Mouse (Mus musculus) embryonic facial prominence, embryonic 13.5 days (tissue): Measurements from ENCODE around the gene Heg1. TPM values are rescaled to one million over a fixed set of nuclear protein-coding genes. Genes with fewer than 3 reads are reported as not detected.

Experiments
- ATAC-seq: fragments of 200-750 bp; cut with Nextera tagmentation; 2 replicates; pipeline ENCODE4 v1.8.0; 2017; ENCODE audit warnings: low read depth; ENCODE audit not compliant: insufficient number of reproducible peaks, insufficient read depth, low FRiP score, low TSS enrichment
- H3K27ac ChIP-seq: fragments of 300-500 bp; sonication (generic); 2 replicates; pipeline ENCODE4 v1.5.1; 2015; ENCODE audit warnings: moderate library complexity, mild to moderate bottlenecking, inconsistent platforms
- H3K27me3 ChIP-seq: fragments of 300-500 bp; sonication (generic); 2 replicates; pipeline ENCODE4 v1.6.1; 2015; ENCODE audit warnings: mild to moderate bottlenecking, inconsistent platforms
- H3K36me3 ChIP-seq: fragments of 300-500 bp; sonication (generic); 2 replicates; pipeline ENCODE4 v1.6.1; 2015; ENCODE audit warnings: mild to moderate bottlenecking, inconsistent platforms
- H3K4me1 ChIP-seq: fragments of 300-500 bp; sonication (generic); 2 replicates; pipeline ENCODE4 v1.6.1; 2015; ENCODE audit warnings: inconsistent platforms
- H3K4me2 ChIP-seq: fragments of 300-500 bp; sonication (generic); 2 replicates; pipeline ENCODE4 v1.6.1; 2015; ENCODE audit warnings: moderate library complexity, mild to moderate bottlenecking, inconsistent platforms
- H3K4me3 ChIP-seq: fragments of 300-500 bp; sonication (generic); 2 replicates; pipeline ENCODE4 v1.5.1; 2015; ENCODE audit warnings: mild to moderate bottlenecking, inconsistent platforms
- H3K9ac ChIP-seq: fragments of 300-500 bp; sonication (generic); 2 replicates; pipeline ENCODE4 v1.6.1; 2015; ENCODE audit warnings: mild to moderate bottlenecking, inconsistent platforms
- H3K9me3 ChIP-seq: fragments of 300-500 bp; sonication (generic); 2 replicates; pipeline ENCODE4 v1.6.1; 2016; ENCODE audit warnings: inconsistent platforms
- WGBS: fragments of 180-500 bp; shearing (Covaris S2); methylation state at CpG from one replicate; pipeline ENCODE4 v1.1.7; 2015; ENCODE audit warnings: mixed read lengths; 5-methylcytosine and 5-hydroxymethylcytosine counted together
- polyA plus RNA-seq: library from polyadenylated mRNA; unstranded; fragments of >200 nt; fragmentation: Nextera tagmentation; extraction: Ambion mirVana; gene quantifications from 2 replicates; pipeline ENCODE4 v1.2.1, GENCODE M21; 2015

Gene Heg1
- polyA plus RNA-seq, 1 experiment from 2014 or later = 12.6 TPM

- H3K4me2 ChIP-seq = no peak overlapping the region
- H3K9ac ChIP-seq = no peak overlapping the region
- no peak overlapping the region for H3K27ac ChIP-seq
- no peak overlapping the region for H3K4me3 ChIP-seq
- no peak for ATAC-seq
- 67% methylated on average over 2 of the region's 2 CpGs for WGBS
- no peaks in the 10 kb centered on the region for H3K9me3 ChIP-seq
- peaks cover 18% of the 10 kb centered on the region for H3K36me3 ChIP-seq
- H3K4me1 ChIP-seq = 0 out of 2 replicates have a peak, but pooled peaks cover 4% of the 10 kb centered on the region
- H3K27me3 ChIP-seq = no peaks in the 10 kb centered on the region
Measured at GRCm38 (mm10) chr16:33747994-33748393, 63.8 kb downstream of the Heg1 start.

DNA sequence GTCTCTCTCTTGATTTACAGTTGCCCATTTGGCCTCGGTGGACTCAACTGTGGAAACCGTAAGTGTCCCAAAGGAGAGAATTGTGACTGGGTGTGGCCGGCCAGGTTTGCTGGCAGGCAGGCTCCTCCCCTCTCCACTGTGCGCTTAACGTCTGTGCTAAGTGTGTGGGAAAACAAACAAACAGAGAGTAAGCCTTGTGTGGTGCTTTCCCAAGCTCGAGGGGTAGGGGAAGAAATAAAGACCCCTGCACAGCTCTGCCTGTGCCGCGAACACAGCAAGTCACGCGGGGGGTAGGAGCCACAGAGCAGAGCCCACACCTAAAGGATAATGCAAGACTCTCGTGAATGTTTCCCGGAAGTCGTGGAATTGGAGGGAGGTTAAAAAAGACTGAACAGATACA lies 67.0 kb downstream of the Heg1 start:
- Histone ChIP-seq H3K27ac (no peak overlapping the region), H3K4me2 (peak overlapping the region; percentile 34), H3K9me3 (no peaks in the 10 kb centered on the region), H3K9ac (no peak overlapping the region), H3K27me3 (no peaks in the 10 kb centered on the region), H3K4me3 (no peak overlapping the region), H3K36me3 (peaks cover 24% of the 10 kb centered on the region), H3K4me1 (peaks cover 13% of the 10 kb centered on the region; the same call in 1 of the 2 replicates)
- 35% methylated on average over 13 of the region's 13 CpGs for WGBS
- no peak for ATAC-seq

DNA sequence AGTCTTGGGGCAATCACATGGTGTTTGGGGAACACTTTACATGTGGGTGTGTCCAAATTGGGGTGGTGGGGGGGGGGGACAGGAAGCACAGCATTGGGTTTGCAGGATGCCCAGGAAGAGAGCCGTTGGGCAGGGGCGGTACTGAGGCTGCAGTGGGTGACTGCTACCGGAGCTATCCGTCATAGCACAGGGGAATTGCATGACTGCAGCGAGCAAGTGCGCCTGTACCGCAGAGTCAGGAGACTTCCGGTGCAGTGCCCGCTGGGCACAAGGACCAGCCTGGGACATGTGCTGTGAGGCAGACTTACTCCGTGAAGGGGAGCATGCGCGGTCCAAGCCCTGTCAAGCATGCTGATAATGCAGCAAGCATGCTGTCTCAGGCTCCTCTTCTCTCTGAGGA lies 67.4 kb downstream of the Heg1 start:
- Histone ChIP-seq H3K27ac (no peak overlapping the region), H3K27me3 (no peaks in the 10 kb centered on the region), H3K9ac (no peak overlapping the region), H3K4me3 (no peak overlapping the region), H3K4me1 (peaks cover 14% of the 10 kb centered on the region; the same call in 1 of the 2 replicates), H3K4me2 (peak overlapping the region; percentile 34), H3K36me3 (peaks cover 26% of the 10 kb centered on the region), H3K9me3 (no peaks in the 10 kb centered on the region)
- ATAC-seq = no peak
- WGBS = 61% methylated on average over 12 of the region's 12 CpGs

DNA sequence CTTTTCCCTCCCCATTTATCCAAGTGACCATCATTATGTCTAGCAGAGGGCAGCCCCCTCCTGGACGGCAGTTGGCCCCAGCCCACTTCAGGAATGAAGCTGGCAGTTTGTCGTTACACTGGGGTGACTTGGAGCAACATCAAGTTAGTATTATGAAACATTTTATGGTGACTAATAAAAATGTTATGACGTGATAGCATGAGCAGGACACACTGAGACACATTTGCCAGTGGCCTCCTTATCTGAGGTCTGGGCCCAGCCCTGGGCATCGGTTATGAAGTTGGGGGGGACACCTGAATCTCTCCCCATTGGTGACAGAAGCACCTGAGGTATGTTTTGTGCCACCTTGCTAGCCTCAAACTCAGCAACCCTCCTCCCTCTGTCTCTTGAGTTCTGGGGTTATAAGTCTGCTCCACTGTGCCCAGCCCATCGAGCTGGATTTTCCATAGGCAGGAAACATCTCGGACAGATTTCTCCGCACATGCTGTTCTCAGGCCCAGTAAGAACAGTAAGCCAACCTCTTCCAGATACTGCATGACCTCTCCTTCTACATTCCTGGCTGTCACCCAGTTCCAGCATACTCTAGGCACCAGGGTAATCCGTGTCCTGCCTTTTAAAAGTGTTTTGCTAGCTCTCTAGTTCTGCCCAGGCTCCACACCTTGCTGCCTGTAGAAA lies 68.9 kb downstream of the Heg1 start:
- H3K4me2 ChIP-seq = no peak overlapping the region
- no peak for ATAC-seq
- no peak overlapping the region for H3K9ac ChIP-seq
- no peaks in the 10 kb centered on the region for H3K27me3 ChIP-seq
- no peak overlapping the region for H3K4me3 ChIP-seq
- WGBS = 85% methylated on average over 8 of the region's 8 CpGs
- H3K36me3 ChIP-seq = peaks cover 26% of the 10 kb centered on the region
- H3K9me3 ChIP-seq = no peaks in the 10 kb centered on the region
- H3K27ac ChIP-seq = no peak overlapping the region
- peaks cover 14% of the 10 kb centered on the region; the same call in 1 of the 2 replicates for H3K4me1 ChIP-seq

GRCm38 (mm10) chr16:33755293-33755692 lies 71.1 kb downstream of the Heg1 start:
- no peak overlapping the region for H3K9ac ChIP-seq
- peaks cover 26% of the 10 kb centered on the region for H3K36me3 ChIP-seq
- H3K27me3 ChIP-seq = no peaks in the 10 kb centered on the region
- peak overlapping the region; percentile 30; the same call in 1 of the 2 replicates for H3K4me2 ChIP-seq
- H3K4me1 ChIP-seq = peaks cover 15% of the 10 kb centered on the region
- no peak overlapping the region for H3K4me3 ChIP-seq
- no peak overlapping the region for H3K27ac ChIP-seq
- H3K9me3 ChIP-seq = no peaks in the 10 kb centered on the region
- WGBS = 65% methylated on average over 8 of the region's 8 CpGs
- no peak for ATAC-seq

DNA sequence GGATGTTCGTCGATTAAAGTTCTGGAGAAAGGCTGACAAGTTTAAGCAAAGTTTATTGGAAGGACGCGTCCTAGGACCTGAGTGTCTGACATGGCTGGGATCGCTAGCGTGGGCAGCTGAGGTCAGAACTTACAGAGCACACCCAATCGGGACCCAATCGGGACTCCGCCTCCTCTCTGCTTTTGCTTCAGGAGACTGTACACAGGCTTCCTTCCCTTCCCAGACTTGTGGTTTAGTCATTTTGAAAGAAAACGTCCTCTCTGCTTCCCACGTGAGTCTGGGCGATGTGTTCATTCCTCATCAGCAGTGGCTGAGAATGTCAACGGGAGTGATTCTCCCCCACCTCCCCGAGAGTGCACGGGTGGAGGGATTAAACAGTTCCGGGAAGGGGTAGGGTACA lies 71.8 kb downstream of the Heg1 start:
- Histone ChIP-seq H3K9ac (no peak overlapping the region), H3K36me3 (peaks cover 26% of the 10 kb centered on the region), H3K9me3 (no peaks in the 10 kb centered on the region), H3K27ac (no peak overlapping the region), H3K4me2 (peak overlapping the region; percentile 30; the same call in 1 of the 2 replicates), H3K4me1 (peaks cover 22% of the 10 kb centered on the region), H3K4me3 (no peak overlapping the region), H3K27me3 (no peaks in the 10 kb centered on the region)
- WGBS = 48% methylated on average over 16 of the region's 16 CpGs
- no peak for ATAC-seq

DNA sequence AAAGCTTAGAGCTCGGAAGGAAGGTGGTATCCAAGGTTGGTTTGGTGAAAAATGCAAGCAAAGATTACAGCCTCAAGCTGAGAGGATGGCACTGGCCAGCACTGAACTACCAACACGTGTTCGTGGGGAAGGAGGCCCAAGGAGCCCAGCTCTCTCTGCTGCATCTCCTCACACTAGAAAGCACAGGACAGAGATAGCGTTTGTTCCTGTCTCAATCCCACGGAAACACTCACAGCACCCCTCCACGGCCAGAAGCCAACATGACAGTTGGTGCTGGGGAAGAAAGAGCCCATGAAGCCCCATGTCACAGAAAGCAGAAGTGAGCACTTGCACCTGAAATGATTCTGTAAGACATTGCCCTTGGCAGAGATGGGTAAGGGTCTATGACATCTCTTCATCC lies 72.2 kb downstream of the Heg1 start:
- 56% methylated on average over 6 of the region's 6 CpGs for WGBS
- Histone ChIP-seq H3K27me3 (no peaks in the 10 kb centered on the region), H3K9me3 (no peaks in the 10 kb centered on the region), H3K4me2 (peak overlapping the region; percentile 30; the same call in 1 of the 2 replicates), H3K9ac (no peak overlapping the region), H3K36me3 (peaks cover 21% of the 10 kb centered on the region), H3K4me3 (no peak overlapping the region), H3K4me1 (peaks cover 19% of the 10 kb centered on the region), H3K27ac (no peak overlapping the region)
- ATAC-seq = no peak

GRCm38 (mm10) chr16:33759207-33759606 lies 75.0 kb downstream of the Heg1 start:
- Histone ChIP-seq H3K4me3 (no peak overlapping the region), H3K27ac (no peak overlapping the region), H3K4me2 (no peak overlapping the region), H3K9me3 (no peaks in the 10 kb centered on the region), H3K27me3 (no peaks in the 10 kb centered on the region), H3K9ac (no peak overlapping the region), H3K4me1 (peaks cover 19% of the 10 kb centered on the region), H3K36me3 (peaks cover 10% of the 10 kb centered on the region)
- WGBS = 94% methylated on average over 7 of the region's 7 CpGs
- ATAC-seq = no peak

DNA sequence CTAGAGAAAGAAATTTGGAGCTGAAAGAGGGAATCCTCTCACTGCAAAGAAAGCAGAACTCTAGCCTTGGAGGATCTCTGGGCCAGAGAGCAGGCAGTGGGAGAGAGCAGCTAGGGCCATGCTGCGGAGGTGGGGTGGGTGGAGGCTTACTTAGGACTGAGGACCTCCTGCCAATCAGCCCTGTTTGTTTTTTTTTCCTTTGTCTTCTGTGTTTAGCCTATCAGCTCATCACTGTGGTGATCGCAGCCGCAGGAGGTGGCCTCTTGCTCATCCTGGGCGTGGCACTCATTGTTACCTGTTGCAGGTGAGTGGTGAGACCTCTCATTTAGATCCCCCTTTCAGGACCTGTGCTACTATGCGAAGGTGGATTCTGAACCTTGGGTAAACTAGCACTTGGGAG lies 76.4 kb downstream of the Heg1 start:
- Histone ChIP-seq H3K36me3 (peaks cover 7% of the 10 kb centered on the region; the same call in 1 of the 2 replicates), H3K27ac (no peak overlapping the region), H3K4me2 (no peak overlapping the region), H3K4me3 (no peak overlapping the region), H3K4me1 (peaks cover 23% of the 10 kb centered on the region), H3K27me3 (no peaks in the 10 kb centered on the region), H3K9me3 (no peaks in the 10 kb centered on the region), H3K9ac (no peak overlapping the region)
- ATAC-seq = no peak
- 42% methylated on average over 5 of the region's 5 CpGs for WGBS

- Histone ChIP-seq H3K36me3 (peaks cover 7% of the 10 kb centered on the region; the same call in 1 of the 2 replicates), H3K4me2 (no peak overlapping the region), H3K27ac (no peak overlapping the region), H3K27me3 (no peaks in the 10 kb centered on the region), H3K9me3 (no peaks in the 10 kb centered on the region), H3K4me1 (peaks cover 19% of the 10 kb centered on the region), H3K4me3 (no peak overlapping the region), H3K9ac (no peak overlapping the region)
- ATAC-seq = no peak
- 55% methylated on average over 11 of the region's 11 CpGs for WGBS
Measured at GRCm38 (mm10) chr16:33760996-33761395, 76.8 kb downstream of the Heg1 start.

- 59% methylated on average over 12 of the region's 12 CpGs for WGBS
Measured at GRCm38 (mm10) chr16:33764501-33765193, 80.5 kb downstream of the Heg1 start.

DNA sequence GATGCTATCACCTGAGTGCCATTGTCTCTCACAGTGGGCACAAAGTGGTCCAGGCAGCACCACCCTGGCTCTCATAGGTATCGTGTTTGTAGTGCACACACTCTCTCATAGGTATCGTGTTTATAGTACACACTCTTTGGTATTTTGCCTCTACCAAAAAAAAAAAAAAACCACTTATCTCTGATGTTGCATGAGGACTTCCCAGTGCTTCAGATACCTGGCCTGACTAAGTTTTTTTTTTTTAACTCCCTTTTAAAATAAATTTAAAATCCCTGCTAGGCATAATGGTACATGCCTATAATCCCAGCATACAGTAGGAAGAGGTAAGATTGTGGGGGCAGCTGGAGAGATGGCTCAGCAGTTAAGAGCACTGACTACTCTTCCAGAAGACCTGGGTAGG lies 81.3 kb downstream of the Heg1 start:
- Histone ChIP-seq H3K4me2 (no peak overlapping the region), H3K9ac (no peak overlapping the region), H3K36me3 (peaks cover 10% of the 10 kb centered on the region; the same call in 1 of the 2 replicates), H3K27me3 (no peaks in the 10 kb centered on the region), H3K9me3 (no peaks in the 10 kb centered on the region), H3K4me1 (peaks cover 14% of the 10 kb centered on the region), H3K4me3 (no peak overlapping the region), H3K27ac (no peak overlapping the region)
- ATAC-seq = no peak
- 86% methylated on average over 2 of the region's 2 CpGs for WGBS

More at GRCm38 (mm10) chr16:33764501-33765193, 80.5 kb downstream of the Heg1 start:
- H3K4me2 ChIP-seq = no peak overlapping the region
- H3K4me3 ChIP-seq = no peak overlapping the region
- H3K27ac ChIP-seq = peak overlapping the region; percentile 51
- H3K27me3 ChIP-seq = no peaks in the 10 kb centered on the region
- H3K9ac ChIP-seq = no peak overlapping the region
- H3K4me1 ChIP-seq = peaks cover 17% of the 10 kb centered on the region
- H3K36me3 ChIP-seq = peaks cover 10% of the 10 kb centered on the region; the same call in 1 of the 2 replicates
- H3K9me3 ChIP-seq = no peaks in the 10 kb centered on the region
- 0 out of 2 replicates have a peak, but pooled peaks have one; percentile 35 for ATAC-seq
